Mouse (Mus musculus) gastrocnemius, adult 18-20 months (tissue): Measurements from ENCODE around the gene Tgfb2. TPM values are rescaled to one million over a fixed set of nuclear protein-coding genes. Genes with fewer than 3 reads are reported as not detected.
A peak's percentile ranks its signal among the peaks of the same experiment; 100 is the strongest.

Experiments
- DNase-seq: peaks from one replicate; pipeline ENCODE4 v3.0.0; 2021; ENCODE audit warnings: low spot score
- total RNA-seq, 2 experiments: library from RNA; stranded (reverse); gene quantifications; 2 replicates each; pipeline ENCODE4 v1.2.3; 2021

Tgfb2 gene
- total RNA-seq, 2 experiments from 2014 or later = 15.5 to 17.9 TPM

GRCm38 (mm10) chr1:186582113-186582512 lies 123.7 kb downstream of the Tgfb2 start:
- DNase-seq = no peak

DNA sequence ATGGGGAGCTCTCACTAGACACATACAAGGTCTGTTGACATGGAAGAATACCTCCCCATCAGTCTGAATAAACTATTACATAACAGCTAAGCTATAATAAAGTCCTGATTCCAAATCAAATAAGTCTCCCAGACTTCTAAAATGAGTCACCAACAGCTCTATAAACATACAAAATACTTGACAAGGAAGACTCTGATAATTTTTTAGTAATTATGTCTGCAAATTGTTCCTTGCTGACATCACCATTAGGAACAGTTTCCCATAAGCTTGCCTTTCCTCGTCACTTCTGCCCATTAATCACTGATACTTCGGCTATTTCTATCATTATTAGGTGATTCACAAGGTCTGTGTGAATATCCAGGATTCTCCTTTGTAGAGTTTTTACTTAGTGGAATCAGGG lies 124.1 kb downstream of the Tgfb2 start:
- DNase-seq = no peak

DNA sequence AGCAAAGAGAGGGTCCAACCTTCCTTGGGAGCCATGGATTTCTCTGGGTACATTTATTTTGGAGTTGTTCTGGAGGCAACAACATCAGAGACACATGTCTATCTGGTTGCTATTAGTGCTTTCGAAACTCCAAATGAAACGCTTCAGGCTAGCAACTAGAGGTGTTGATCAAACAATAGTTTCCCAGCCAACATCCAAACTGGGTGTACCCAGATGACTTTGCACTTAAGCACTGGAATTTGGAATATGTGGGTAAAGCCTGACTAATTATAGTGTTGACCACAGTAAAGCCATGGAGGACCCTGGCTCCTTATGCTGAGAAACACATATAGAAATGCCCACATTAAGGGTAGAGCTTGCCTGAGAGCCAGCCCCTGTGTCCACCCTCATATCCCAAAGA lies 124.7 kb downstream of the Tgfb2 start:
- no peak for DNase-seq

DNA sequence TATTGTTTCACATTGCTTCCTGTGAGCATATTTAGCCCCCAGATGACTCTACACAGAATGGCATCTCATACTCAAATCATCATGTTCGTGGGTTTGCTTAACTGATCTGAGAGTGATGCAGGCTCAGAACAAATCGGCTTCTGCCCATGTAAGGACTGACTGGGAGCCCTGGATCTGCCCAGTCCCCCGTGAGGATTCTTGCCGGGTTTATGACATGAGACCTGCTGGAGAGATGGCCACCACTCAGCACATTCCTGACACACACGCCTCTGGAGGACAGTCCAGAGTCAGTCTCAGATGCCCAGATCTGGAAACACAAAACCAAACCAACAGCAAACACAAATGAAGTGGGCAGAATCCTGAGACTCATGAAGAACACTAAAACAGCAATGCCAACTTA lies 128.5 kb downstream of the Tgfb2 start:
- DNase-seq = peak; percentile 47

DNA sequence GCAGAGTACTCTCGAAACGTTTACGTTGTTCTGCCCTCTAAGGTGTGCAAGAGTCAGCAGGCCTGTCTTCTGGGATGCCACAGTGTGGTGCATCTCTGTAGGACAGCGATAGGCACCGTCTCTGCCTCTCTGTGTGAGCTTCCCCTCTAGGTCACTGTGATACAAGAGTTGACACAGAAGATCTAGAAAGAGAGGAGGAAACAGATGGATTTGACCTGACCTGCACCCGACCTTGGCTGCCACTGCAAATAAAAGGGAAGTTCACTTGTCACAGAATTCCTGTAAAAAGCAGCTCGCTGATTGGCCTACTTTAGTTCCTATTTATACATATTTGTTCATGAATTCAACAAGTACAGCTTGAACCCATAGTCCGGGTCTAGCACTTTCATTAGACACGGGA lies 130.2 kb downstream of the Tgfb2 start:
- DNase-seq = no peak

DNA sequence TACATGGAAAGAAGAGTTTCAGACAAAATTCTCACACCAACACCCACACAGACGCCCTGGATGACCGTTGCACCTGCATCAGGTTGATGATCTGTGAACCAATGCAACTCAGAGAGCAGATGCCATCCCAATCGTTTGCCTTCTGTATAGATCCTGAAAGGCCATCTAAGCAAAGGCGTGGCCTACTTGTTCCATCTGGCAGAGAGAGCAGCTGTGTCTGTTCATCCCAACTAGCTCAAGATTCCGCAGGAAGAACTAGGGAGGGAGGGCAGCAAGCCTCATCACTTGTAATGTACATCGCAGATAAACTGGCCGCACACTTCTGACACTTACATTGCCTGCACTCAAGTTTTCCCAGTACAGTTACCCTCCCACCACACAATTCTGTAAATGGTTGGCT lies 130.7 kb downstream of the Tgfb2 start:
- no peak for DNase-seq

Other genes with a start within 250 kb of the Tgfb2 start
- 10 to 100 TPM; 10.2 to 12.6 TPM for gene Rrp15, start 43.4 kb upstream of the Tgfb2 start, total RNA-seq